Mouse (Mus musculus) limb, embryonic 11.5 days (tissue): Measurements from ENCODE around the gene Tbx10. TPM values are rescaled to one million over a fixed set of nuclear protein-coding genes. Genes with fewer than 3 reads are reported as not detected.
"Not testable (repeated sequence)": the region's sequence is repeated elsewhere in the genome, so short reads cannot be mapped to it uniquely, and the experiment has no call there.

Experiments used
- ATAC-seq: fragments of 200-750 bp; cut with Nextera tagmentation; 2 replicates; pipeline ENCODE4 v1.8.0; 2017; ENCODE audit warnings: low read depth; ENCODE audit not compliant: insufficient number of reproducible peaks, low FRiP score, low TSS enrichment
- DNase-seq: peaks from one replicate; pipeline ENCODE4 v3.0.0-alpha.2; 2015; ENCODE audit warnings: low spot score
- H3K27ac ChIP-seq: fragments of 300-500 bp; sonication (generic); replicated peaks from 2 replicates; pipeline ENCODE4 v1.5.1; 2014; ENCODE audit warnings: low read depth, mild to moderate bottlenecking, low read length
- H3K27me3 ChIP-seq: fragments of 300-500 bp; sonication (generic); 2 replicates; pipeline ENCODE4 v1.6.1; 2014; ENCODE audit warnings: mild to moderate bottlenecking, low read length, mixed read lengths; ENCODE audit not compliant: control insufficient read depth, insufficient read depth
- H3K36me3 ChIP-seq: fragments of 300-500 bp; sonication (generic); 2 replicates; pipeline ENCODE4 v1.6.1; 2014; ENCODE audit warnings: mild to moderate bottlenecking, low read length, moderate library complexity, mixed read lengths; ENCODE audit not compliant: control insufficient read depth, insufficient read depth
- H3K4me1 ChIP-seq: fragments of 300-500 bp; sonication (generic); 2 replicates; pipeline ENCODE4 v1.6.1; 2014; ENCODE audit warnings: low read length, mixed read lengths; ENCODE audit not compliant: control insufficient read depth, insufficient read depth
- H3K4me2 ChIP-seq: fragments of 300-500 bp; sonication (generic); 2 replicates; pipeline ENCODE4 v1.6.1; 2014; ENCODE audit warnings: low read depth, mild to moderate bottlenecking, moderate library complexity; ENCODE audit not compliant: severe bottlenecking
- H3K4me3 ChIP-seq: fragments of 300-500 bp; sonication (generic); 2 replicates; pipeline ENCODE4 v1.5.1; 2014; ENCODE audit warnings: low read depth, low read length
- H3K9ac ChIP-seq: fragments of 300-500 bp; sonication (generic); 2 replicates; pipeline ENCODE4 v1.6.1; 2014; ENCODE audit warnings: mild to moderate bottlenecking, low read length
- H3K9me3 ChIP-seq: fragments of 300-500 bp; sonication (generic); 2 replicates; pipeline ENCODE4 v1.6.1; 2016; ENCODE audit warnings: low read length; ENCODE audit not compliant: control insufficient read depth
- WGBS: fragments of 180-500 bp; shearing (Covaris S2); extraction: QIAGEN DNeasy Blood & Tissue Kit; methylation state at CpG from one replicate; pipeline ENCODE4 v1.1.7; 2014; 5-methylcytosine and 5-hydroxymethylcytosine counted together
- polyA plus RNA-seq: library from polyadenylated mRNA; unstranded; fragments of >200 nt; fragmentation: Nextera tagmentation; extraction: Ambion mirVana; gene quantifications from 2 replicates; pipeline ENCODE4 v1.2.1, GENCODE M21; 2014

Tbx10 gene
- polyA plus RNA-seq, 1 experiment from 2014 or later: 0.08 TPM

DNA sequence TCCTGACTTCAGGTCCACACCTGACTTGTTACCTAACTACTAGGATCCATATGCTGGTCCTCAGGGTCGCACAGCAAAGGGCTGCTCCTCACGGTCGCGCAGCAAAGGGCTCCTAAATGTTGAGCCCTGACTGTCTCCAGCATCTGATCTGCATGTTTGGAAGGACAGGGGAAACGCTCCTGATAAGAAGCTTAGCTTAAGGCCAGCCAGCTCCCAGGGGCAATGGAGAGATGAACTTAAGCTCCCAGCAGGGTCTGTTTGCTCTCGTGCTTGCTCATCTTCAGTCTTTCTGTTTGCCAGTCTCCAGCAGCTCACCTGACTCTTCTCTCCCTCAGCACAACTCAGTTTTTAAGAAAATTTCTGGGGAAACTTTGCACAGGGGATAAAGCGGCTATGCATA, 40.1 kb downstream of the Tbx10 start:
- DNase-seq (no peak), ATAC-seq (no peak)
- H3K9me3 ChIP-seq: no peaks in the 10 kb centered on the region
- no peak overlapping the region for H3K9ac ChIP-seq
- H3K27ac ChIP-seq: no peak overlapping the region
- no peaks in the 10 kb centered on the region for H3K4me1 ChIP-seq
- no peak overlapping the region for H3K4me2 ChIP-seq
- H3K36me3 ChIP-seq: no peaks in the 10 kb centered on the region
- H3K27me3 ChIP-seq: no peaks in the 10 kb centered on the region
- H3K4me3 ChIP-seq: no peak overlapping the region
- 73% methylated on average over 7 of the region's 7 CpGs for WGBS

- no peak for ATAC-seq
- no peak for DNase-seq
- Histone ChIP-seq H3K4me3 (no peak overlapping the region), H3K36me3 (no peaks in the 10 kb centered on the region), H3K9ac (no peak overlapping the region), H3K27me3 (no peaks in the 10 kb centered on the region), H3K4me2 (no peak overlapping the region), H3K27ac (no peak overlapping the region), H3K9me3 (no peaks in the 10 kb centered on the region), H3K4me1 (no peaks in the 10 kb centered on the region)
- 94% methylated on average over 3 of the region's 3 CpGs for WGBS
Observed at GRCm38 (mm10) chr19:4033298-4033697, 40.7 kb downstream of the Tbx10 start.

GRCm38 (mm10) chr19:4033742-4034141, 41.2 kb downstream of the Tbx10 start:
- H3K4me1 ChIP-seq: no peaks in the 10 kb centered on the region
- no peak overlapping the region for H3K9ac ChIP-seq
- no peak overlapping the region for H3K27ac ChIP-seq
- H3K9me3 ChIP-seq: no peaks in the 10 kb centered on the region
- no peaks in the 10 kb centered on the region for H3K36me3 ChIP-seq
- ATAC-seq (no peak), DNase-seq (no peak)
- 71% methylated on average over 5 of the region's 5 CpGs for WGBS
- H3K4me2 ChIP-seq: no peak overlapping the region
- H3K27me3 ChIP-seq: no peaks in the 10 kb centered on the region
- no peak overlapping the region for H3K4me3 ChIP-seq

DNA sequence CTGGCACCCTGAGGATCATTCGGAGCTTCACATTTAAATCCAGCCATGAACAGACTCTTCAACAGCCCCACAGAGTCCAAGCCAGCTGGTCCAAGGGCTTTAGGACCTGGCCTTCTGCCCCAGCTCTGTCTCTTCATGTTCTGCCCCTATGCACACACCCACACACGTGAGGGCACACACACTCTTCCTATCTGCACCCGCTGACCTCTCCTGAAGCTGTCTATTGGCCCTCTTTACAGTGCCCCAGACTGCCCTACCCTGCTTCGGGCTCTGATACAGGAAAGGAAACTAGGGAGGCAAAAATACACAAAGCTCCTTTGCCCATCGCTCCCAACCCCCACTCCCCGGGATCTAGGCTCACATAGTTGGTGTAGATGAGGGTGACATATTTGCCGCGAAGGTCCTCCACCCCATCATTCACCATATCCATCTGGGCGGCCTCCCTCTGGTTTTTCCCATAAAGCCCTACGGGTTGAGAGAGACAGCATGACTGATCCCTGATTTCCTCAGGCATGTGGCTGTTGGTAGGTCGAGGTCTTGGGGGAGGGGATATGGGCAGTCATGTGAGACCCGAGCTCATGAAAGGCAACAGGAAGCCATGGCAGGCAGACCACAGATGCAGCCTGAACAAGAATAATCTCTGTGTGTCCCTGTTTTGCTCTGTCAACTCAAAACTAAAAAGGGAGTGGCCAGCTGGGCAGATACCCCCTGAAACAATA, 43.9 kb downstream of the Tbx10 start:
- H3K27me3 ChIP-seq: no peaks in the 10 kb centered on the region
- no peaks in the 10 kb centered on the region for H3K36me3 ChIP-seq
- no peaks in the 10 kb centered on the region for H3K4me1 ChIP-seq
- H3K4me2 ChIP-seq: no peak overlapping the region
- ATAC-seq (no peak), DNase-seq (no peak)
- no peak overlapping the region for H3K9ac ChIP-seq
- 74% methylated on average over 12 of the region's 12 CpGs for WGBS
- no peaks in the 10 kb centered on the region for H3K9me3 ChIP-seq
- H3K4me3 ChIP-seq: no peak overlapping the region
- H3K27ac ChIP-seq: no peak overlapping the region

DNA sequence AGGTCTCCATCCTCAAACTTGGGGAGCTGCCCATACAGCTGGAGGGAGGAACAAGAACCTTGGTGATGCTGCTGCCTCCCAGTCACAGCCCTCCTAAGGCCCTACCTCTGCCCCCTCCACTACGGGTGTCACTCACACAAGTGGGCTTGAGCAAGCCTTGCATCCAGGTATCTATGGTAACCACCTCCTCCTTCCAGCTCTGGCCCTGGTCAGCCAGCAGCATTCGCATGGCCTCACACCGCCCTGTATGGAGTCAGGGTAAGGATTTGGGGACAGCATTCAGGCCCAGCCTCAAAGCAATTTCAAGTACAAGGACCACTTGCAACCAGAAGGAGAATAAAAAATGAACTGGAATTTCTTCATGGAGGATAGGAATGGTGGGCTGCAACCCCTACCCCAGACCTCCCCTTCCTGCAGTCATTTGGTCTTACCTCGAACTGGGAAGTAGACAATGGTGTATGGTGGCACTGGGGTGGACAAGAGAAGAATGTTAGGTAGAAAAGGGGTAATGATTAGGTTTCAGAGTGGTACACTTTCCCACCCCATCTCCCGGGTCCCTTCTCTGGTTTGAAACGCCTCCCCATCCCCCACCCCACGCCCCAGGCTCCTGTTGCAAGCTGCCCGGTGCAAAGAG, 44.7 kb downstream of the Tbx10 start:
- not testable (repeated sequence) for H3K9me3 ChIP-seq, H3K4me1 ChIP-seq, DNase-seq, H3K36me3 ChIP-seq, H3K27me3 ChIP-seq
- Histone ChIP-seq H3K27ac (peak overlapping the region; percentile 22; the same call in 1 of the 2 replicates), H3K4me2 (peak overlapping the region; percentile 76), H3K4me3 (peak overlapping the region; percentile 67), H3K9ac (peak overlapping the region; percentile 88)
- 30% methylated on average over 7 of the region's 8 CpGs for whole genome bisulfite sequencing
- ATAC-seq: 0 out of 2 replicates have a peak, but pooled peaks have one; percentile 18

DNA sequence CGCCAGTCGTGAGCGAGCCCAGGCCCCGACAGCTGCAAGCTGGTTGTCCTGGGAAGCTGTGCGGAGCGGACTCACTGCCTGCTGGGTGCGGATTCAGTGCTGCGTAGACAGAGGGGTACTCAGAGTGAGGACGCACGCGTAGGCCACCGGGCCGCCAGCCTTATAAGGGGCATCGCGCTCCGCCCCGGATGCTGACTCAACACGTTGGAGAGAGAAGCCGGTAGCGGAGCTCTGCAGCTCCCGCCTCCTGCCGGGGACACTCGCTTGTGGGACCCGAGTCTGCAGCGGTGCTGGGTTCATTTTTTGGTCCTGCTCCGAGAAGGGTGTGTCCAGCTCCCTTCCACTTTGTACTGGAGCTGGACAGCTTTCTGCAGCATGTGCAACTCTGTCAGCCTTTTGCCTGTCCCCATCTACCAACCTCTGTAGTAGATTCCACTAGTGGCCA, 45.3 kb downstream of the Tbx10 start, which contains the start of gene Gstp1:
Gene Gstp1 (minus strand): TSS at position 198 of the 445 bp plus-strand sequence.
- Histone ChIP-seq H3K9ac (peak within 1 kb of the TSS; percentile 88), H3K27me3 (no peaks in the 10 kb centered on the region), H3K4me1 (no peaks in the 10 kb centered on the region), H3K36me3 (no peaks in the 10 kb centered on the region), H3K4me3 (peak within 1 kb of the TSS; percentile 67), H3K9me3 (no peaks in the 10 kb centered on the region), H3K27ac (peak within 1 kb of the TSS; percentile 22; the same call in 1 of the 2 replicates), H3K4me2 (peak within 1 kb of the TSS; percentile 76)
- ATAC-seq (peak; percentile 63; the same call in 1 of the 2 replicates), DNase-seq (peak; percentile 87)
- under 1% methylated on average over 26 of the region's 26 CpGs for WGBS

- not testable (repeated sequence) for ATAC-seq, H3K36me3 ChIP-seq, H3K27ac ChIP-seq, H3K4me3 ChIP-seq, H3K4me2 ChIP-seq, H3K9ac ChIP-seq, H3K27me3 ChIP-seq, DNase-seq, H3K4me1 ChIP-seq, H3K9me3 ChIP-seq
- WGBS: 88% methylated on average over 5 of the region's 5 CpGs
Observed at GRCm38 (mm10) chr19:4040941-4041340, 48.4 kb downstream of the Tbx10 start.

GRCm38 (mm10) chr19:4041500-4041899, 48.9 kb downstream of the Tbx10 start:
- not testable (repeated sequence) for H3K27me3 ChIP-seq, H3K9ac ChIP-seq, H3K4me2 ChIP-seq, H3K36me3 ChIP-seq, H3K4me3 ChIP-seq, ATAC-seq, DNase-seq, H3K27ac ChIP-seq, H3K4me1 ChIP-seq, H3K9me3 ChIP-seq
- WGBS: 86% methylated on average over 3 of the region's 4 CpGs
